Mouse (Mus musculus) heart, adult 2 months (tissue): ENCODE results near the gene Tuba3b.

Source experiments
- CTCF ChIP-seq: fragments of 200-600 bp; IDR thresholded peaks from 2 replicates; pipeline ENCODE4 v1.8.1; 2022; ENCODE audit warnings: antibody characterized with exemption, mild to moderate bottlenecking, moderate library complexity
- EP300 ChIP-seq: fragments of 200-500 bp; IDR thresholded peaks from 2 replicates; pipeline ENCODE4 v1.6.1; 2011; ENCODE audit warnings: low read depth, low read length, control low read depth; ENCODE audit not compliant: insufficient read depth
- POLR2A ChIP-seq: fragments of 200-500 bp; IDR thresholded peaks from 2 replicates; pipeline ENCODE4 v1.6.1; 2011; ENCODE audit warnings: mild to moderate bottlenecking, low read depth, low read length, control low read depth; ENCODE audit not compliant: insufficient read depth

- TF ChIP-seq EP300 (no peak), POLR2A (no peak), CTCF (no peak)
These were observed 52.1 kb downstream of the Tuba3b start for GRCm38 (mm10) chr6:145667654-145668053.
